Mouse (Mus musculus) ES-Bruce4 (cell line): Measurements from ENCODE around the gene Lrrc26.

ENCODE experiments used
- CTCF ChIP-seq: IDR thresholded peaks from one replicate; pipeline ENCODE4 v1.8.1; 2011; ENCODE audit warnings: low read depth, low read length
- EP300 ChIP-seq: IDR thresholded peaks from 2 replicates; pipeline ENCODE4 v1.6.1; 2011; ENCODE audit warnings: low read depth, low read length; ENCODE audit not compliant: insufficient read depth

DNA sequence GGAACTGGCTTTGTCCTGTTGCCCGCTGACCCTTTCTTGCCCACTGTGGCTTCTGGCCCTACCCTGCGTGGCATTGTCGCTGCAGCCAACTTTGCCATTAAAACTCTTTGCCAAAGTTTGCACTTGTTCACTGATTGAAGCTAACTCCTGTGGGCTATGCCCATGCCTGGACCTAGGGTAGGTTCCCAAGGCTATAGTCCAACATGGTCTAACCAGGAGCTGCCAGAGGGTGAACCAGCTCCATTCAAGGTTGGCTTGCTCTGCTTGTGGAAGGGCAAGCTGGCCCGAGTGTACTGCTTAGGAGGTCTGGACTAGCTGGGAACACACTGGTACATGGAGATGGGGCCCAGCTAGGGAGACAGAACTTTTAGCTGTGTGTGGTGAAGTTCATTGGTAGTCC is 45.6 kb upstream of the Lrrc26 start:
- TF ChIP-seq CTCF (no peak), EP300 (no peak)
